Mouse (Mus musculus) bone marrow macrophage, adult 2 months (primary cell): ENCODE measurements at regions not wholly inside any gene's neighbourhood (a gene's known extent, or its start where the extent isn't known, plus 50 kb on each side); places are given as distances from the start of the nearest gene placed in this dataset.
A peak's percentile ranks its signal among the peaks of the same experiment; 100 is the strongest.

Experiments used
- H3K27ac ChIP-seq: 2 replicates; pipeline ENCODE4 v1.5.1; 2012; ENCODE audit warnings: low read depth, low read length; ENCODE audit not compliant: insufficient read depth
- H3K4me1 ChIP-seq: 2 replicates; pipeline ENCODE4 v1.6.1; 2012; ENCODE audit warnings: low read length; ENCODE audit not compliant: control insufficient read depth, insufficient read depth
- H3K4me3 ChIP-seq: 2 replicates; pipeline ENCODE4 v1.5.1; 2012; ENCODE audit warnings: mild to moderate bottlenecking, low read length, moderate library complexity; ENCODE audit not compliant: insufficient read depth
- CTCF ChIP-seq: IDR thresholded peaks from 2 replicates; pipeline ENCODE4 v1.5.1; 2012; ENCODE audit warnings: low read depth, mild to moderate bottlenecking, low read length, moderate library complexity
- POLR2A ChIP-seq: IDR thresholded peaks from 2 replicates; pipeline ENCODE4 v1.6.1; 2012; ENCODE audit warnings: mild to moderate bottlenecking, low read depth, low read length, borderline replicate concordance

DNA sequence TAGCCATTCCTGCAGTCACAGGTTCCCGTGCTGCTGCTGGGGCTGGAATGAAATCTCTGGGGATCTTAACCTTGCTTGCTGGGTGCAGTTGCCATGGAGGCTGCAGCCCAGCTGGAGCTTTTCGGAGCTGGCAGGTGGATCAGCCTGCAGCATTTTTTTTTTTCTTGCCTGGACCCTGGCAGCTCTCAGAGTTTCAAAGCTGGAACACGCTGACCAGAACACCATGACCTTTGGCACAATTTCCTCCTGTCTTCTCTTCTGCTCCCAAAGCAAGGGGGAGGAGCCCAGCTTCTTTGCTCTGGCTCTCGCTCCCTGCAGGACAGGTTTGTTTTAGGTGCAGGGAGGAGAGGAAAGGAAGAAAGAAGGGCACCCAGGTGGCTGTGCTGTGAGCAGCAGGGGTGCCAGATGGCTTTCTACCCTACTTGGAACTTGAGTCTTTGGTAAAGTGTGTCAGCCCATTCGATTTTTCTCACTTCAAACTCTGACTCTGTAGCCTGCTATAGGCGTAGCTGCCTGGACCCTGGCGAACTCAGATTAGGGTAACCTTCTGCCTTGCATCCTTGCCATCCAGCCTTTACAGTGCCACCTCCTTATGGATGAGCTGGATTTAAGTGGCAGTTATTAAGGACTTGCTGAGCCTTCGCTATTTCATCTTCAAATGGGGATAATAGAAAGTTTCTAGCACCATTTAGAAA, 1372.6 kb upstream of the A1bg start:
- H3K4me1 ChIP-seq, result 0 out of 2 replicates have a peak, but pooled peaks cover 2% of the 10 kb centered on the region
- TF ChIP-seq CTCF, result no peak
- no peak for TF ChIP-seq POLR2A
- no peak overlapping the region for H3K27ac ChIP-seq
- H3K4me3 ChIP-seq, result no peak overlapping the region

DNA sequence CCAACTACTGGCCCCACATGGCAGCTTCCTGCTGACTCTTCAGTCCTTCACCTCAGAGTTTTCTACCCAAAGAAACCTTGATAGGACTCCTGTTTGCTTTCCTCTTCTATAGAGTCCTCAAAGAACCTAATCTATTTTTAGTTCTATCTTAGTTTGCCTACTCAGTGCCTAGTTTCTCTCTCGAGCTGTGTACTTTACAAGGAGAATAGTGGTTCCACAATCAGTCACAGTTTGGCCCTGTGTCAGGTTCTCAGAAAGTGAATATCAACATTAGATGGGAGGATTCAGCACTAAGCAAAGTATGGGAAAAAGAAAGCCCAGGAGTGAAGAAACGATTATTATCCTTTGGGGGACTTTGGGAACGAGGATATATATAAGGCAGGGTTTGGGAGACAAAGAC, 1372.0 kb upstream of the A1bg start:
- Histone ChIP-seq H3K4me3 (no peak overlapping the region), H3K27ac (no peak overlapping the region), H3K4me1 (0 out of 2 replicates have a peak, but pooled peaks cover 2% of the 10 kb centered on the region)
- no peak for TF ChIP-seq CTCF
- no peak for TF ChIP-seq POLR2A

DNA sequence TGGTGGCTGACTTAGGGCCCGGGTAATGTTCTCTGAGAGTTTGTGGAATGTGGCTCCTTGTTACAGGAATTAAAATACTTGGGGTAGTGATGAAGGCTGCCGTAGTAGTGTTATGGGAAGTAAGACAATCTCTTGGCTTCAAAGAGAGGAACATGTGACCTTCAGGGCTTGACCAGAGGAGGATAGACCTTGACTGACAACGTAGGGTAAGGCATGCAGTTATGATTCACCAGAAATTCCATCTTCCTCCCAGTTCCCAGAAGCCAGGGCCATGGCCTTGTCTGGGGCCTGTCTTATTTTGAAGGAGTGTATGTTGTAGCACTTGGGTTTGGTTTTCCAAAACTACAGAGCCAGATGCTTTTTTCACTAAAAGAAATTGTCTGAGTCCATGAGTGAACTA, 1370.1 kb upstream of the A1bg start:
- Histone ChIP-seq H3K4me3 (no peak overlapping the region), H3K27ac (no peak overlapping the region), H3K4me1 (peaks cover 9% of the 10 kb centered on the region)
- TF ChIP-seq POLR2A, result no peak
- no peak for TF ChIP-seq CTCF

DNA sequence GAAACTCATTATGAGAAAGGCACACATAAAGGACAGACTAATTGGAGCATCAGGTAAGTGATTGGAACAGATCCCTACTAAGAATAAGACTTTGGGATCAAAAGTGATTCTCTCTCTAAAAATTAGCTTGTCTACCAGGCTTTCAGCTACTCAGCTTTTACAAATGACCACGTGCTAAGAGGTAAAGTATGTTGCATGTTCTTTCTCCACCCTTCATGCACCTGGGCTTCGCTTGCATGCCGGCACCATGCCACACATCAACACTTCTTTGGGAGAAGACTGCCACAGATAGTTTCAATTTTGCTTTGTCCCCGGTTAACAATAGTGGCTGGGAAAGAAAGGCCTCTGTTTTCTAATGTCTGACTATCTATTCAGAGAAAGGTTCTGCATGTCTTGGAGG, 1367.9 kb upstream of the A1bg start:
- TF ChIP-seq CTCF (no peak), POLR2A (no peak)
- H3K27ac ChIP-seq, result no peak overlapping the region
- peaks cover 21% of the 10 kb centered on the region for H3K4me1 ChIP-seq
- H3K4me3 ChIP-seq, result no peak overlapping the region

DNA sequence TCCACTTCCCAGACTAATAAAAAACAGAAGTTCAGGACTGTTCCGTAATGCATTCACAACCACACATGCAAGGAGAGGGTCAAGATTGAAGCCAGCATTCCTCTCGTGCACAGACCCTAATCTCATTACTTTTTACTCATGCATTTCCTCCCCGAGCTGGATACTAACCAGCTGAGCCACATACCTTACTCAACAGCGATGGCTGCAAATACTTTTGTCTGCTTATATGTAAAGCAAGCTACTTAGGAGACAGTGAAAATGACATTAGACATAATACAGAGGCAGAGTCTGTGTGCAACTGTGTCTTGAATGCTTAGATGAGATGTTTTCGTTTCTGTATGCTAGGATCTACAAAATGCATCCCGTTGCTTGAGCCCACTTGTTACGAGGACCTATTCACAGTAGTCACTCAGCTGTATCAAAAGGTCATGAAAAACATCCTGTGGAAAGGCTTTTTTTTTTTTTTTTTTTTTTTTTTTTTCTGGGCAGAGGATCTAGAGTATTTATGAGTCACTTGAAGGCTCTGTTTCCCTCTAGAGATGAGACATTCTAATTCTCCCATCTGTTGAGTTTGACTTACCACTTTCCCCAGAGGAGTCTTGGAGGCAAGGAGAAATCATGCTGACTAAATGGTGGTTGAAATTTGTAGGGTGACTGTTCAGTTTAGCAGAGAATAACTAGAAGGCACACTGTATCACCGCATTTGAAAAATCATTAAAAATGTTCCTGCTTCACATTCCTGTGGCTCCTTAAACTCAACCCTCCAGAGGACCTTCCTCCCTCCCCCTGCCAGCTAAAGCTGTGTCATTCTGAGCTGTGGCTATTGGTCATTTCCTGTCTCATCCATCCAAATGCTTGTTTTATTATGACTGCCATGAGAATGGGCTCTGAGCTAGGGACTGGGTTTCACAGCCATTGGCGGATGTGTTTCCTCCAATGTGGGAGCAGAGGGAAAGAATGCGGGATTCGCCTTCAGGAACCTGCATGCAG, 1364.1 kb upstream of the A1bg start:
- Histone ChIP-seq H3K4me3 (no peak overlapping the region), H3K4me1 (peaks cover 31% of the 10 kb centered on the region), H3K27ac (peak overlapping the region; percentile 24; the same call in 1 of the 2 replicates)
- no peak for TF ChIP-seq POLR2A
- TF ChIP-seq CTCF, result no peak

DNA sequence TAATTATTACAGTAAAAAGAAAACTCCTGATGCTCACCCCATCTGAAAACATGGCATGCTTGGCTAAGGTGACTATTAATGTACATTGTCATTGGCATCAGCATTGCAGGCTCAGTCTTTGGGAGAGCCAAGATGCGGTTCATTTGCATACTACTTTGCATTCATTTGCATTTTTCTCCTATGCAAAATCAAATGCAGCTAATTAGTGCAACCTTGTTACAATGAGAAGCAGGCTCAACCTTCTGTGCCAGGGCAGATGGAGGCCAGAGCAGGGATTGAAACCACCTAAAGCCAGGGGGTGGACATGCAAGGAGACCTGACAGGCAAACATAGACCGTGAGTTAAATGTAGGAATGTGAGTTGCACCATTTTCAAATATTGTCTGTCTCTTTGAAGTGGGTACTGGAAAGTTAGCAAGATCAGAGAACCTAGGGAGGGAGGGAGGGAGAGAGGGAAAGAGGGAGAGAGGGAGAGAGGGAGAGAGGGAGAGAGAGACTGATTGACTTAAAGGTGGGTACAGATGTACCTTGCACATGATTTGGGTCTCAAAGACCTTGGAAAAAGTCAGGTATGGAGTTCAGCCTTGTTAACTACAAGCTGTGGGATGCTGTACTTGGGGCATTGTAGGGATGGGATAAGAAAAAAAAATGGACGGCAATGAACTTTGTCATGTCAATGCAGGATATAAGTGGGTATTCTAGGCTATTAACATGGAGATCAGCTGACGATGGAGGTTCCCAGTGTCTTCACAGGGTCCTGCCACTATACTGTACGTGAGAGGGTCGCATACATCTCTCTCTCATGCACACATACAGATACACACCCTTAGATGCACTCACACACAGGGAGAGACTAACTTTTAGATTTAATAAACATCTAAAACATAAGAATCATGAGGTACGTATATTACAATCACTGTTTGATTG, 1362.1 kb upstream of the A1bg start:
- Histone ChIP-seq H3K27ac (no peak overlapping the region), H3K4me3 (no peak overlapping the region), H3K4me1 (peaks cover 32% of the 10 kb centered on the region)
- TF ChIP-seq POLR2A, result no peak

DNA sequence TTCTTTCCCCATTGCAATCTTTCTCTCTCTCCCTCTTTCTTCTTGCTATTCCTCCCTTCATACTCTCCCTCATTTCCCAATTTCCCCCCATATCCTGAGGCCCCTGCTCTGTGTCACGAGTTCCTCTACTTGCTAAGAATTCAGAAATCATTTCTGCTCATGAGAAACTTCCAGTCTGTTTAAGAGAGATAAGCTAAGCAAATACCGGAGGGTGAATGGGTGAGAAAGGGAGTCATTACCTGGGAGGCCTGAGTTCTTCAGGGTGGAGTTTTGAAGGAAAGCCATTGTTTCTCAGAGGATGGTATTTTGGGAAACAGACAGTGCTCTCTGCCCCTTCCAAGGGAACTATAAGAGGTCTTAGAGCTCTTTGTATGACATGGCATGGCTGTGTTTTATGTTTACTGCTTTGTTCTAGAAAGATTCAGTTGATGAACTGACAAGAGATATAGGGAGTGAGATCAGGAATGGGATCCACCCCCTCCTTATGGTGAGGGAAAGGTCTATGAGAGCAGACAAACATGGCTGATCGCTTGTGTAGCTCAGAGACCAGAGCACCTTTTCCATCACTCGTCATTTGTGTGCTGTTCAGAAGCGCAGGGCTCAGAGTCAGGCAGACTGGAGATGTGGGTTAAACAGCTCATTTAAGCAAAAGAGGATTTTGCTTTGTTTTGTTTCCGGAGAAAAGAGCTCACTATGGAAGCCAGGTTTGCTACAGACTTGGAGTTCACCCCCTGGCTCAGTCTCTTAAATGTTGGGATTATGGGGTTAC, 1361.0 kb upstream of the A1bg start:
- TF ChIP-seq POLR2A, result no peak
- no peak for TF ChIP-seq CTCF
- Histone ChIP-seq H3K27ac (no peak overlapping the region), H3K4me3 (no peak overlapping the region), H3K4me1 (peaks cover 29% of the 10 kb centered on the region)

DNA sequence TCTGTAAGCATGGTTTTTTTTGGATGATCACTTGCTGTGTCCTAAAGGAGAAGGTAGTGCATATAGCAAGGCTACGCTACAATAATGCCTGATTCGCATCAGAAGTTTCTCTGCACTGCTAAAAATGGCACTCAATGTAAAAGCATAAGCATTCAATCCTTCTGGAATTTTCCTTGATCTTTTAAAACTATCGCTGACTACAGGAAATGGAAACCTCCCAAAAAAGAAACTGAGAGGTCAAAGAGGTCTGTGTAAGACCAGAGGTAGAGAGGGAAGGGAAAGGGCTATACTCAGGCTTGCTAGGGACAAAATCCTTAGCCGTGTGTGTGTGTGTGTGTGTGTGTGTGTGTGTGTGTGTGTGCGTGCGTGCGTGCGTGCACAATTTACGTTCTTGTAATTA, 1359.8 kb upstream of the A1bg start:
- no peak overlapping the region for H3K4me3 ChIP-seq
- no peak overlapping the region for H3K27ac ChIP-seq
- peaks cover 24% of the 10 kb centered on the region for H3K4me1 ChIP-seq
- TF ChIP-seq CTCF (no peak), POLR2A (no peak)

DNA sequence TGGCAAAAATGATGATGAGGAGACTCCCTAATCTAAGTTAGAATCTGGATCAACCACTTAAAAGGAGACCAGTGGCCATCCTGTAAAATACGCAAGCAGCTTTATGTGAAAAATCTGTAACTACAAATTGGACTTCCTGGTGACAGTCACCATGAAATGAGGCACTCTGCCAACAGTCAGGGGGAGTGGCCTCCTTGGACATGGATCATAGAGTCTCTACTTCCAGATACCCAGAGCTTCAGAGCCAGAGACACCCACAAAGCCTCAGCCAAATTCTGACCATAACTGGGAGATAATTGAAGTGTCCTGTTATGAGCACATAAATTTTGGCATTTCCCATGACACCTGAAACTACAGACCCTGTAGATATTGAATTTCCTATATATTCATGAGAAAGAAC, 1359.3 kb upstream of the A1bg start:
- TF ChIP-seq CTCF (no peak), POLR2A (no peak)
- no peak overlapping the region for H3K4me3 ChIP-seq
- H3K27ac ChIP-seq, result no peak overlapping the region
- H3K4me1 ChIP-seq, result peaks cover 20% of the 10 kb centered on the region
